Mouse (Mus musculus): Measurements from ENCODE around the gene Arl8b.

DNA sequence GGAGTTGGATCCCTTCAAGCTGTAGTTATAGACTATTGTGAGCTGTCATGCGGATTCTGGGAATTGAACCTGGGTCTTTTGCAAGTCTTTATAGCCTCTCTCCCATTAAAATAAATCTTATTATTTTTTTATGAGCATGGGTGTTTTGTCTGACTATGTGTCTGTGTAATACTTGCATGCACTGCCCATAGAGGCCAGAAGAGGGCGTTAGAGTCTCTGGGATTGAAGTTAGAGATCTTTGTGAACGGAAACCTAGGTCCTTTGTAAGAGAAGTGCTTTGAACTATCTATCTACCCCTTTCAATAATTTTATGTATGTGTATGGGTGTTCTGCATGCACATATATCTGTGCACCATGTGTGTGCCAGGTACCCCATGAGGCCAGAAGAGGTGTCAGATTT is 24.5 kb downstream of the Arl8b start:
- TF ChIP-seq CTCF (IDR thresholded peaks at IDR 0.05; ENCODE audit: control insufficient read depth, insufficient read depth, low read length) (no peak), POLR2A (IDR thresholded peaks at IDR 0.05; ENCODE audit: borderline replicate concordance, control insufficient read depth, low read depth, low read length) (no peak)
